Mouse (Mus musculus): ENCODE measurements around the gene Prkab2.

Prkab2 gene

DNA sequence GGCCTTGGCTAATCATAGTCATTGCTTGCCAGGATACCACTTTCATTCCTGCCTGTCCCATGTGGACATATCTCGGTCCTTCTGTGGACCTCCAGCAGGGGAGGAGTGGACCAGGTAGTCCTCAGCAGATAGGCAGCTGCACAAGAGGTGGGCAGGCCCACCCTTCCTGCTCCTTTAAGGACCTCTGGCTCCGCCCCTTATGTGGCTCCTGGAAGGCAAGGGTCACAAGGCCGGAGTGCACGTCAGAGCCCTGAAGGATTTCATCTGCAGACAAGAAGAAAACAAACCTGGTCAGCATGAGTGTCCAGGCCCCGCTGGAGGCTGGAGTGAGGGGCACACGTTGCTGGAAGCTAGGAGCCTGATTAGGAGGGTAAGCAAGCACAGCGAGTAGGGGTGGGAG is 32.6 kb downstream of the Prkab2 start:
- in situ Hi-C loops (cut with MseI, MboI), result no loop called here

DNA sequence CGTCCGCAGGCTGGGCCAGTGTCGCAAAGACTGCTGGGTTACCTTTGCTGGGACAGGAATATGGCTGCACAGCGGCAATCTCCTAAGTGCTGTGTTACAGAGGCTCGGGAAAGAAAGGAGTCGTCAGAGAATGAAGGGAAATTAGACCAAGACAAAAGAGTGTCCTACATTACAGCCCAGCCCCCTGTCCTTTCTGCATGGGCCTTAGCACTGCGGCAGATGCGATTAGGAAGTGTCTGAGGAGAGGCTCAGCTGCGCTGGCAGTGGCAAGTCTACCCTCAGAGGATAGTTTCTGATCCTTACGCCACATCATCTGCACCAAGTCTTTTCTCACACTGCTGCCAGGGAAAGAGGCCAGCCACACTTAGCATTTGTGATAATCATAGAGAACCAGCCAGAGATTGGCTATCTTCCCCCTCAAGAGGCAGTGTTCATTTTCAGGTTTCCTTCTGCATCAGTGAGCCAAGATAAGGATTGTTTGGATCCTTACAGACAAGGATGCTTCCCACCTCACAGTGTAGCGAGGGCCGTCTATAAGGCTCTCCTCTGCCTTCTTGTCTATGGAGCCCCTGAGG is 33.5 kb downstream of the Prkab2 start:
- in situ Hi-C loops (cut with MseI, MboI), result no loop called here

DNA sequence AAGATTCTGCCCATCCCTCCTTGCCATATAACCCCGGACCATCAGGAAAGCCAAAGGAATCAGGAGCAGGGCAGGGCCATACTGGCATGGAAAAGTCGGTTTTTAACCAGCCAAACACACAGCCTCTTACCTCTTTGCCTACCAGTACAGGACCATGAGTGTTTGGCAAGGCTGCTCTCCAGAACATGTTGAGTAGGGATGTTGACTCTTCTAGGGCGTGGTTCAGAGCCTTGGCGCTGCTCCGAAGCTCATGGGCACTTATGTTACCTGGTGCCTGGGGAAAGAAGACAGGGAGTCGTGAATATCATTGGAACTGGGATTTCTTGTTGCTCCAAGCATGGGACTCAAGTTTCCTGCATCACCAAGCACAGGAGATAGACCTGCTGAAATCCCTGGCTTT is 35.8 kb downstream of the Prkab2 start:
- in situ Hi-C loops (cut with MseI, MboI), result no loop called here

DNA sequence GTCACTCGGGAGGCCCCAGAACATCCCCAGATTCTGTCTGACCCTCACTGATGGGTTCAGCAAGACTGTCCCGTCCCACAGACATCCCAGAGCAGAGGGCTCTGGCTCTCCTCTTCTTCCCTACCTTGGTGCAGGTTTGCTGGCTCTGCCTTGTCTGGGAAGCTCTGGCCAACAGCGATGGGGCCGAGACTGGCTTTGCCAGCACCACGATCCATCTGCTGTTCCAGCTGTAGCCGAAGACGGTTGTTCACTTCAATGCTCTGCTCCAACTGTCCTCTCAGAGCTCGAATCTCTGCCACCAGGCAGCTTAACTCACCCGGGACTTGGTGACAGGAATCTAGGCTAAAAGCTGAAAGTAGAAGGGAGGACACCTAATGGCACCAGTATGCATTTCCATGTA is 38.9 kb downstream of the Prkab2 start:
- in situ Hi-C loops (cut with MseI, MboI), result no loop called here

DNA sequence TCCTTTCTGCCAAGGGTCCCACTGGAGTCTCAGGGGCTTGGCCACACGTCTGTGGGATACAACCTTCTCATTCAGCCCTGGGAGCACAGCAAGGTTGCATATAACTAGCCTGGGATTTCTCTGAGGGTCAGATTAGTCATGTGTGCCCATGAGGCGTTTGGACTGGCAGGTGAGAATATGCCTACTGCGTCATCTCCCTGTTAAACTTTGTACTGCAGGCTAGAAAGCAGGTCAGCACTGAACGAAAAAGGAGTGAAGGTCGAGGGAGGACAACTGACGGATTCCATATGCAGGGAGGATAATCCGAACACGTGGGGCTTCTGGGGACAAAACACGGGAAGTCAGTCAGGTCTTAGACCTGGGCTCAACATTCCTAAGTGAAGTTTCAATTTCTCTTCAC is 39.3 kb downstream of the Prkab2 start:
- in situ Hi-C loops (cut with MseI, MboI), result no loop called here

DNA sequence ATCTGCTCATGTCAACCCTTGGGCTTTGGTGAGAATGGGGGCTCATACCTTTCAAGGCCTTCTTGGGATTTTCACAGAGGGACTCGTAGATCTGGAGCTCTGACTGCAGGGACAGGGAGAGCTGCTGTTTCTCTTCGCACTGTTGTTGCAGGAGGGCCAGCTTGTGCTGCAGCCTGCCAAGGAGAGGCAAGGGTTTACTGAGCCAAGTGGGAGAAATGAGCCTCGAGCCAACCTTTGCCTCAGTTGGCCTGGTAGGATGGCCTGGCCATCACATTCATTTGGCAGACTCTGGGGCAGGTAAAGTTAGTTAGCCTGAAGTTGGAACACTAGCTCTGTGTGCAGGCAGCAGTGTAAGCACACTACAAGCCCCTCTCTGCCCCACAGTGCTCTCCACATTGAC is 41.1 kb downstream of the Prkab2 start:
- in situ Hi-C loops (cut with MseI, MboI), result no loop called here

DNA sequence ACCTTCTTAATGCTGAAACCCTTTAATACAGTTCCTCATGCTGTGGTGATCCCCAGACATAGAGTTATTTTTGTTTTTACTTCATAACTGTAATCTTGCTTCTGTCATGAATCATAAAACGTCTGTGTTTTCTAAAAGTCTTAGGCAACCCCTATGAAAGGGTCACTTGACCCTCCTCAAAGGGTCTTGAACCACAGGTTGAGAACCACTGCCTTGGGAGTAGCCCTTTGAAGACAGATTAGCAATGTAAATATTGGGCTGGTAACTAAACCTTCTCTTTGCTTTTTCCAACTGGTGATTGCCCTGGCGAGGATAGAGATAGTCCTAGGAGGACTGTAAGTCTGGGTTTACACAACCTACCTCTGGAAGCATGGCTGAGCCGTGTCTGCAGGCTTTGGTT is 43.2 kb downstream of the Prkab2 start:
- in situ Hi-C loops (cut with MseI, MboI), result no loop called here

DNA sequence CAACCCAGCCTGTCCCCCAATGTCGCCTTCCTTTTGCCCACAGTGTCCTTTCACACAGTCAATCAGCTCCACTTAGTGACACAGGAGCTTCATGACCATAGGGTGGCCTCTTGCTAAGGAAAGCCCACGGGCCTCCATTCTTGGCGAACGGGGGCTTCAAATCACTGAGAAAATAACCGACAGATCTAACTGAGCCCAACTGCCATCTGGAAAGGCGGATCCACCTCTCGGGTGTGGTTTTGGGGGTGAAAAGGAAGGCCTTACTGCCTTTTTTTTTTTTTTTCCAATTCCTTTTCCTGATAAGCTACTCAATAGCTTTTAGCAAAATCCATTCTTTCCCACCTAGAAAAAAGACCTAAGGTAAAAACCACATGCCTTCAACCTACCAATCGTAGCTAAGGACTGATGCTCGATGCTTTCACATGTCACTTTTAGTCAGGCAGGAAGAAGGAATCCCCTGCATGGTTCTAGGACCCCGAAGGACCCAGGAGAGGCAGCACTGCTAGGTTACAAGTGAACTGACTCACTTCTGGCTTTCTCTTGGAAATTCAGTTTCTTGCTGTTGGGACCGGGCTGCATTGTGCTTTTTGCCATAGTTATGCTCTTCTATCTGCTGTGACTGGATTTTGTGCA is 44.6 kb downstream of the Prkab2 start:
- in situ Hi-C loops (cut with MseI, MboI), result no loop called here

DNA sequence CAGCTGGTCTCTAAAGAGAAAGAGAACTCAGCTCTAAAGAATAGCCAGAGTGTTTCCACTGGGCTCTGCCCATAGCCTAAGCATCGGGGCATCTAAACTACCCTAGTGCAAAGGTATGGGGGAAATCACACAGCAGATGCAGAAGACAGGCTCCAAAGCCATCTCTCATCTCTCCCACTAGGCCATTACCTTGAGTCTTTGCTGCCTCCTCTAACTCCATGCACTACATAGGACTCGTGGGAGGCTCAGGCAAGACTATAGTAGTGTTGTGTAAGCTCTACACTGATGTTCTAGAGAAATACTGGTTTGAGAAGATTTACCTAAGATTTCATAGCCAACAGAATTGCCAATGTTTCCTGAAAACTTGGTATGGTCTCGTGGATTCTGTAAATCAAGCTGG is 47.5 kb downstream of the Prkab2 start:
- in situ Hi-C loops (cut with MseI, MboI), result no loop called here

DNA sequence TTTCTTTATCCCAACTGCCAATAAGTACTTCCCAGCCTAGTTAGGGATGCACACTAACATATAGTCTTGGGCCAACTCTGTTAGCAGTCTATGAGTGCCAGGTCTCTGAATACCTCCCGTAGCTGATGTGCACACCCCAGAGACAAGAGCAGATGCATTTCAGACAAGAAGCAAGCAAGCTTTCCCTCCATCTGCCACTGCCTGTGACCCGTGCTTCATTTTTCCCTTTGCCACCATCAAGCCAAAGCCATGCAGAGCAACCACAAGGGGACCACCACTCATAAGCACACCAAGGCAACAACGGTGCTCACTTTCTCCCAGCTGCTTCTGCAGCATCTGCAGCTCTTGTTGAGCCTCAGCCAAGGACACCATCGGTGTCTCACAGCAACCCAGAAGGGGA is 48.6 kb downstream of the Prkab2 start:
- in situ Hi-C loops (cut with MseI, MboI), result no loop called here

DNA sequence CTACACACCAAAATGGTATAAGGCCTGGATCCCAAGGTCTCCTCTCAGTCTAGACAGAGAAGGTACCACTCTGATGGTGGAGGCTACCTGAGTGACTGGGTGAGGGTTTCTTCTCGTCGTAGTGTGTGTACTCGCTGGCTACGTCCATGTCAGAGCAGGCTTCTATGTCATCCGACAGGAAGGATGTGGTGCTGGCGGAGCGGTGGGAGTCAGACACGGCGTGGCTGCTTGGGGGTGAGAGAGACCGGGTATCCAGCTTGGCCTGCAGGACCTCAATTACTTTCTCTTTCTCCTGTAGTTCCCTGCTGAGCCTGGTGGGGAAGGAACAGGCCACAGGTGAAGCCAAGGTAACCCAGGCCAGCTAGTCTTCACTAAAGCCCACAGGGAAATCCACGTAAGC is 52.1 kb downstream of the Prkab2 start:
- in situ Hi-C loops (cut with MseI, MboI), result no loop called here

DNA sequence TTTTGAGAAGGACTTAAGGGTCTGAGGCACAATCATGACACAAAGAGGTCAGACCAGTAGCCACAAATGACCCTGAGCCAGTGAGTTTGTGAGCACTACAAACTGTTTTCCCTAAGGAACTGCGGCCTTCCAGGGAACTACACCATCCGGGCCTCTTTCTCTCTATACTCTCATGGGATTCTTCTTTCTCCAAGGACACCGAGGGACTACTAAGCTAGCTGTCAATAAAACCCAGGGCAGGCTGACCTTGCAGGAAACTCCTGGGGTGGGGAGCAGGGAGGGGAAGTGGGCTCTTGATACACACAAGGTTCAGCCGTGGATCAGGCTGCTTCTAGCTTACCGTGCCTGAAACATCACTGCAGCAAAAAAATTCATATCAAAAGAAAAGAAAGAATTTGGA is 52.9 kb downstream of the Prkab2 start:
- in situ Hi-C loops (cut with MseI, MboI), result no loop called here

DNA sequence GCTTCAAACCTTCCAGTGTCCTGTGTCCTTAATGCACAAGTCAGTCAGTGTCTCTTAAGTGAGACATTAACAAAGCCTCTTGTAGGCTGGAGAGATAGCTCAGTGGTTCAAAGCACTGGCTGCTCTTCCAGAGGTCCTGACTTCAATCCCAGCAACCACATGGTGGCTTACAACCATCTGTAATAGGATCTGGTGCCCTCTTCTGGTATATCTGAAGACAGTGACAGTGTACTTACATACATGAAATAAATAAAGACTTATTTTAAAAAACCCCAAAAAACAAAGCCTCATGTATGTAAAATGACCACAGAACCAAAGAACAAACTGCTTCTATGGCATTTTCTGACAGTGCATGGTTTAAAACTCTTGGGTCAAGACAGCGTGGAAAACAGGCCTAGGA is 57.9 kb downstream of the Prkab2 start:
- in situ Hi-C loops (cut with MseI, MboI), result no loop called here

DNA sequence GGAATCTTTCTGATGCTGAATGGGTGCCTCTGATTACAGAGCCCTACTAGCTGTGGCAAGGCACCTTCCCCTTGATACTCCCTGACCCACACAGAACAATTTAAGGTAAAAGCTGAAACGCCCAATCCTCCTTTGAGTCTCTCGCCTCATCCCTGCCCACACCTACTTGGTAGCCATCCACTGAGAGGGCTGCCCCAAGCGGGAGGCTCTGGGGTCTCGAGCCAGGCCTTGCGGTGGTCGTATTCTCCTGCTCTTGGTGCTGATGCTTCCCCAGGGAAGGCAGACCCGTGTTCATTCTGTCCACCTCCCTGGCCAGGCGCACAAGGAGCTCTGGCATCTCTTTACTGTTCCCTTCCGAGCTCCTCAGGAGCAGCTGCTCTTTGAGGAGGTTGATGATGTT is 61.1 kb downstream of the Prkab2 start:
- in situ Hi-C loops (cut with MseI, MboI), result no loop called here
